Mouse (Mus musculus) midbrain, postnatal 0 days (tissue): Measurements from ENCODE around the gene Ttpal. TPM values are rescaled to one million over a fixed set of nuclear protein-coding genes. Genes with fewer than 3 reads are reported as not detected.
A peak's percentile ranks its signal among the peaks of the same experiment; 100 is the strongest.

Experiments
- ATAC-seq: fragments of 200-750 bp; cut with Nextera tagmentation; 2 replicates; pipeline ENCODE4 v1.8.0; 2017; ENCODE audit warnings: moderate number of reproducible peaks, mild to moderate bottlenecking, moderate TSS enrichment, moderate library complexity; ENCODE audit not compliant: low FRiP score
- DNase-seq: peaks from one replicate; pipeline ENCODE4 v3.0.0-alpha.2; 2015; ENCODE audit warnings: low spot score
- H3K27ac ChIP-seq: fragments of 300-500 bp; sonication (generic); 2 replicates; pipeline ENCODE4 v1.5.1; 2014; ENCODE audit warnings: low read depth, mild to moderate bottlenecking, low read length, mixed read lengths
- H3K27me3 ChIP-seq: fragments of 300-500 bp; sonication (generic); 2 replicates; pipeline ENCODE4 v1.6.1; 2014; ENCODE audit warnings: low read length, control low read depth, mixed read lengths; ENCODE audit not compliant: insufficient read depth
- H3K36me3 ChIP-seq: fragments of 300-500 bp; sonication (generic); 2 replicates; pipeline ENCODE4 v1.6.1; 2014; ENCODE audit warnings: low read length, control low read depth, mixed read lengths; ENCODE audit not compliant: insufficient read depth
- H3K4me1 ChIP-seq: fragments of 300-500 bp; sonication (generic); 2 replicates; pipeline ENCODE4 v1.6.1; 2014; ENCODE audit warnings: mild to moderate bottlenecking, control low read depth, antibody characterized with exemption, low read length, mixed read lengths; ENCODE audit not compliant: insufficient read depth
- H3K4me2 ChIP-seq: fragments of 300-500 bp; sonication (generic); 2 replicates; pipeline ENCODE4 v1.6.1; 2014; ENCODE audit warnings: low read depth, mild to moderate bottlenecking, low read length, mixed read lengths; ENCODE audit not compliant: poor library complexity, severe bottlenecking
- H3K4me3 ChIP-seq: fragments of 300-500 bp; sonication (generic); 2 replicates; pipeline ENCODE4 v1.5.1; 2014; ENCODE audit warnings: low read depth, mild to moderate bottlenecking, low read length, moderate library complexity
- H3K9ac ChIP-seq: fragments of 300-500 bp; sonication (generic); replicated peaks from 2 replicates; pipeline ENCODE4 v1.6.1; 2014; ENCODE audit warnings: mild to moderate bottlenecking, low read length, moderate library complexity, mixed read lengths; ENCODE audit not compliant: poor library complexity, severe bottlenecking
- H3K9me3 ChIP-seq: fragments of 300-500 bp; sonication (generic); 2 replicates; pipeline ENCODE4 v1.6.1; 2016; ENCODE audit warnings: low read length, control low read depth
- CTCF ChIP-seq: IDR thresholded peaks from 2 replicates; pipeline ENCODE4 v1.5.1; 2016; ENCODE audit warnings: antibody characterized with exemption, mild to moderate bottlenecking
- WGBS: fragments of 180-500 bp; shearing (Covaris S2); extraction: QIAGEN DNeasy Blood & Tissue Kit; methylation state at CpG from one replicate; pipeline ENCODE4 v1.1.7; 2014; 5-methylcytosine and 5-hydroxymethylcytosine counted together
- polyA plus RNA-seq: library from polyadenylated mRNA; unstranded; fragments of >200 nt; fragmentation: Nextera tagmentation; extraction: Ambion mirVana; gene quantifications from 2 replicates; pipeline ENCODE4 v1.2.1, GENCODE M21; 2015
- total RNA-seq: library from RNA; depleted of rRNA; stranded (reverse); fragments of >200 nt; gene quantifications from 2 replicates; pipeline ENCODE4 v1.2.3, GENCODE M21; 2014

The Ttpal gene
- total and polyA plus RNA-seq, 2 experiments from 2014 or later: 33.5 to 76.2 TPM

DNA sequence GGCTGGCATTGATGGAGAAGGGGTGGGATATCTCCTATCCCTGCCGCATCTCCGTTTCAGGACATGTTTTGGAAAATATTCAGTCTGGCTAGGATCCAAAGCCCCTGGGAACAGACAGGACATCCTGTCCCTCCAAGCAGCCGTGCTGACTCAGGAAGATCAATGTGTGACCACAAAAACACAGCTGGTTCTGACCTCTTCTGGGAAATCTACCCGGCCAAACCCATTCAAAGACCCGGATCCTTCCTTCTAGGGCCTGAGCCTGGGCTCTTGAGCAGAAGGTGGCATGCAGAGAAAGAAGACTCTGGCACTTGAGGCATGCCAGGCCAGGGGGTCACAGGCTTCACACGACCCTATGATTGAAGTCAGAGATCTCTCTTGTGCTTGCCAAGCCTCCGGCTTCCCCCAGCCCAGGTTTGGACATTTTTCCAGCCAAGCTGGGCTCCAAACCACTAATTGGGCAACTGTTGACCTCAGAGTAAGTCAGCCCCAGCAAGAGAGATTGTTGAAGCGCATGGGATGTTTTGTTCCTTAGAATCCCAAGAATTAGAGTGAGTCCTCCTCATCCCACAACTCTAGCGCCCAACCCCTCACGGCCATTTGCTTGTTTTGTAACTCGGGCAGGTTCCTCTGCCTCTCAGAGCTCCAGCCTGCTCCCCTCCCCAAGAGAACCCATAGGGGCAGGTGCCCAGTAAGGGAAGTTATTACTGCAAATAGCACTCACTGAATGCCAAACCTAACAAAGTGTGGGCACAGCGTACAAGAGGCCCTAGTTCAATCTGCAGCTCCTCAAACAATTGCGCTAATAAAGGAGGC lies 5.8 kb upstream of the Ttpal start:
- WGBS: 75% methylated on average over 13 of the region's 13 CpGs
- ATAC-seq (no peak), DNase-seq (peak; percentile 14)
- Histone ChIP-seq H3K4me1 (no peaks in the 10 kb centered on the region), H3K9me3 (no peaks in the 10 kb centered on the region), H3K9ac (no peak overlapping the region), H3K4me3 (no peak overlapping the region), H3K4me2 (no peak overlapping the region), H3K27me3 (no peaks in the 10 kb centered on the region), H3K36me3 (no peaks in the 10 kb centered on the region), H3K27ac (no peak overlapping the region)
- TF ChIP-seq CTCF: no peak

DNA sequence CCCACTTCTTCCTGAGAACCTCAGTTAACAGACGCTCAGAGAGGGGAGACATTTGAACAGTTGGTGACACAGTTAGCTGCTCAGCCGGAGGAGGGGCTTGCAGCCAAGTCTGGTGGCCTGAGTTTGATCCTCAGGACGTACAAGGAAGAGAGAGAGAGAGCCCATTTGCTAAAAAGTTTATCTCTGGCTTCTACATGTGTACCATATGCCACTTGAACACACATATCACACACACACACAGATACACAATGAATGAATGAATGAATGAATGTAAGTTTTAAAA lies 5.3 kb upstream of the Ttpal start:
- H3K4me1 ChIP-seq: peaks cover 3% of the 10 kb centered on the region; the same call in 1 of the 2 replicates
- DNase-seq: no peak
- H3K9me3 ChIP-seq: no peaks in the 10 kb centered on the region
- no peak overlapping the region for H3K4me2 ChIP-seq
- no peak overlapping the region for H3K27ac ChIP-seq
- no peak for TF ChIP-seq CTCF
- H3K27me3 ChIP-seq: no peaks in the 10 kb centered on the region
- H3K9ac ChIP-seq: no peak overlapping the region
- WGBS: 75% methylated on average over 3 of the region's 3 CpGs
- ATAC-seq: no peak
- H3K36me3 ChIP-seq: no peaks in the 10 kb centered on the region
- no peak overlapping the region for H3K4me3 ChIP-seq

DNA sequence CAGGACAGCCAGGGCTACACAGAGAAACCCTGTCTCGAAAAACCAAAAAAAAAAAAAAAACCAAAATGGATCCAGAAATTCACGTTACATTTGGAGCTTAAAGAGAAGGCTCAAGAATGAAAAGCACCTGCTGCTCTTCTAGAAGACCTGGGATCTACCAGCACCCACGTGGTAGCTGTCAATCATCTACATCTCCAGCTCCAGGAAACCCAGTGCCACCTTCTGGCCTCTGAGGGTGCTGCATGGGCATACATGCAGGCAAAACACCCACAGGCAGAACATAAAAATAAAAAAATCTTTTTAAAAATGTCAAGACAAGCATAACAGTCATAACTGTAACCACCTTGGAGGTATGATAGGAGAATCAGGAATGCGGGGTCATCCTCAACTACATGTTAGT lies 4.5 kb upstream of the Ttpal start:
- DNase-seq: peak; percentile 59
- Histone ChIP-seq H3K4me2 (no peak overlapping the region), H3K9ac (no peak overlapping the region), H3K36me3 (no peaks in the 10 kb centered on the region), H3K27ac (no peak overlapping the region), H3K27me3 (no peaks in the 10 kb centered on the region), H3K9me3 (no peaks in the 10 kb centered on the region), H3K4me1 (peaks cover 3% of the 10 kb centered on the region; the same call in 1 of the 2 replicates), H3K4me3 (no peak overlapping the region)
- peak; percentile 75 for TF ChIP-seq CTCF
- ATAC-seq: no peak
- 52% methylated on average over 4 of the region's 4 CpGs for WGBS

DNA sequence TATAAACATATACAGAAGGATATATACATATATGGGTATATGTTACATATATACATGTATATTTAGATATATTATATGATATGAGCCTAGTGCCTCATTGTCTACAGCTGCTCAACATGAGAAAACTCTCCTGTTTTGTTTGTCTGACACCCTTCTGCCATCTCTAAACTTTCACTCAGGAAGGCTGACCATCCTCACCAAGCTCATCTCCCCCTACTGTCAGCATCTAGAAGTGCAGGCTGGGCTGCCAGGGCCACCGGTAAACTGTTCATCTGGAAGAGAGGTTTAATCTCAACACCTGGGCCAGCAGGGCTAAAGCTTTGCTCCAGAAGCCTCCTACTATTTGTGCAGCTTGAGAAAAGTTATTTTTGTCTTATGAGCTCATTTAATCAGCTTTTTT lies 2.9 kb upstream of the Ttpal start:
- H3K9ac ChIP-seq: no peak overlapping the region
- H3K27me3 ChIP-seq: no peaks in the 10 kb centered on the region
- WGBS: 3% methylated on average over 1 of the region's 1 CpGs
- peaks cover 3% of the 10 kb centered on the region; the same call in 1 of the 2 replicates for H3K4me1 ChIP-seq
- peak; percentile 84 for TF ChIP-seq CTCF
- peak; percentile 60 for DNase-seq
- H3K9me3 ChIP-seq: no peaks in the 10 kb centered on the region
- H3K4me3 ChIP-seq: no peak overlapping the region
- H3K36me3 ChIP-seq: no peaks in the 10 kb centered on the region
- no peak for ATAC-seq
- no peak overlapping the region for H3K4me2 ChIP-seq
- no peak overlapping the region for H3K27ac ChIP-seq

DNA sequence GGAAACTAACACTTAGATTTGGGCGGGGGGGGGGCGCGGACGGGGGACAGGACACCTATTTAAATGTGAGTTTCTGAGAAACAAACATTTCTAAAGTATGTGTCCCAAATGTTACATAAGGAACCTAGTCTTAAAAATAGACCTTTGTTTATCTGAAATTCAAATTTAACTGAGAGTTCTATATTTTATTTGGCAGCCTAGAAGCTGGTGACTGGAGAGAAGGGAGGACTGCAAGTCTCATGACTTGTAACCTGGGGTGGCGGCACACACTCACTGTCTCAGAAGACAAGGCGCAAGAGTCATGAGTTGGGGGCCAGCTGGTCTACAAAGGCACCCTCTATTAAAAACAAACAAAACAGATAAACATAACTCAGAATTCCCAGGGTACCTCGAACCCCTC lies 1.0 kb upstream of the Ttpal start:
- TF ChIP-seq CTCF: no peak
- no peak for ATAC-seq
- peaks cover 3% of the 10 kb centered on the region; the same call in 1 of the 2 replicates for H3K4me1 ChIP-seq

DNA sequence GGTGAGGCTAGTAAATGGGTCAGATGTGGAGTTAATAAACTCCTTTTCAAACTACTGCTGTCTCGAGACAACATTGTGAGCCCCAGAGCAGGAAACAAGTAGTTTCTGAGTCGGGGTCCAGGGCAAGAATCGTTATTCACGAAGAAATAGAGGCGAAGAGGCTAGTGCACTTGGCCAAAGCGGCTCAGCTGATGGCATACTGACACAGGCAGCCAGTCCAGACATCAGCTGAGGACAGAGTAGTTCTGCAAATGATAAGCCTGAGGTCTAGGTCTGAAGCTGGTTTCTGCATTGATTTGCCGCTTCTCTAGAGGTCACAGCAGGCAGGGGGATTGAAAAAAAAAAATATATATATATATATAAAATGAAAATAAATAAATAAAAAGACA lies 408 bp upstream of the Ttpal start:
- no peaks in the 10 kb centered on the region for H3K27me3 ChIP-seq
- H3K4me1 ChIP-seq: peaks cover 3% of the 10 kb centered on the region; the same call in 1 of the 2 replicates
- no peak for ATAC-seq
- DNase-seq: no peak
- H3K9ac ChIP-seq: no peak overlapping the region
- peak overlapping the region; percentile 95; the same call in 1 of the 2 replicates for H3K27ac ChIP-seq
- H3K36me3 ChIP-seq: no peaks in the 10 kb centered on the region
- H3K9me3 ChIP-seq: no peaks in the 10 kb centered on the region
- peak overlapping the region; percentile 88 for H3K4me3 ChIP-seq
- 74% methylated on average over 7 of the region's 7 CpGs for WGBS
- peak overlapping the region; percentile 90 for H3K4me2 ChIP-seq
- TF ChIP-seq CTCF: no peak

More for the DNA sequence above, 1.0 kb upstream of the Ttpal start:
- H3K27me3 ChIP-seq: no peaks in the 10 kb centered on the region
- H3K9me3 ChIP-seq: no peaks in the 10 kb centered on the region
- H3K4me3 ChIP-seq: no peak overlapping the region
- H3K9ac ChIP-seq: no peak overlapping the region
- no peak overlapping the region for H3K27ac ChIP-seq
- 94% methylated on average over 7 of the region's 7 CpGs for WGBS
- no peak for DNase-seq
- no peak overlapping the region for H3K4me2 ChIP-seq
- no peaks in the 10 kb centered on the region for H3K36me3 ChIP-seq
